Mouse (Mus musculus) forebrain, postnatal 0 days (tissue): ENCODE data around the gene Rnf26. TPM values are rescaled to one million over a fixed set of nuclear protein-coding genes. Genes with fewer than 3 reads are reported as not detected.

Source experiments
- ATAC-seq: fragments of 200-750 bp; cut with Nextera tagmentation; 2 replicates; pipeline ENCODE4 v1.8.0; 2017; ENCODE audit warnings: mild to moderate bottlenecking, moderate library complexity
- DNase-seq: peaks from one replicate; pipeline ENCODE4 v3.0.0-alpha.2; 2015
- H3K27ac ChIP-seq: fragments of 300-500 bp; sonication (generic); 2 replicates; pipeline ENCODE4 v1.5.1; 2014; ENCODE audit warnings: low read depth, mild to moderate bottlenecking, antibody characterized with exemption, low read length, moderate library complexity, mixed read lengths
- H3K27me3 ChIP-seq: fragments of 300-500 bp; sonication (generic); 2 replicates; pipeline ENCODE4 v1.6.1; 2014; ENCODE audit warnings: mild to moderate bottlenecking, low read length, mixed read lengths; ENCODE audit not compliant: insufficient read depth
- H3K36me3 ChIP-seq: fragments of 300-500 bp; sonication (generic); 2 replicates; pipeline ENCODE4 v1.6.1; 2014; ENCODE audit warnings: mild to moderate bottlenecking, moderate library complexity; ENCODE audit not compliant: insufficient read depth
- H3K4me1 ChIP-seq: fragments of 300-500 bp; sonication (generic); 2 replicates; pipeline ENCODE4 v1.6.1; 2014; ENCODE audit warnings: antibody characterized with exemption; ENCODE audit not compliant: insufficient read depth
- H3K4me2 ChIP-seq: fragments of 300-500 bp; sonication (generic); 2 replicates; pipeline ENCODE4 v1.6.1; 2014; ENCODE audit warnings: low read depth, mild to moderate bottlenecking, moderate library complexity
- H3K4me3 ChIP-seq: fragments of 300-500 bp; sonication (generic); 2 replicates; pipeline ENCODE4 v1.5.1; 2014; ENCODE audit warnings: low read depth, low read length, mixed read lengths
- H3K9ac ChIP-seq: fragments of 300-500 bp; sonication (generic); 2 replicates; pipeline ENCODE4 v1.6.1; 2014; ENCODE audit warnings: mild to moderate bottlenecking
- H3K9me3 ChIP-seq: fragments of 300-500 bp; sonication (generic); 2 replicates; pipeline ENCODE4 v1.6.1; 2016; ENCODE audit warnings: low read length
- CTCF ChIP-seq: sonication (generic); IDR thresholded peaks from 2 replicates; pipeline ENCODE4 v1.5.1; 2016; ENCODE audit warnings: antibody characterized with exemption, control low read depth, low read depth
- WGBS: fragments of 180-500 bp; shearing (Covaris S2); extraction: QIAGEN DNeasy Blood & Tissue Kit; methylation state at CpG from one replicate; pipeline ENCODE4 v1.1.7; 2014; 5-methylcytosine and 5-hydroxymethylcytosine counted together
- polyA plus RNA-seq: library from polyadenylated mRNA; unstranded; fragments of >200 nt; fragmentation: Nextera tagmentation; extraction: Ambion mirVana; gene quantifications from 2 replicates; pipeline ENCODE4 v1.2.1, GENCODE M21; 2015
- total RNA-seq: library from RNA; depleted of rRNA; stranded (reverse); fragments of >200 nt; gene quantifications from 2 replicates; pipeline ENCODE4 v1.2.3, GENCODE M21; 2014

Gene Rnf26
- total and polyA plus RNA-seq, 2 experiments from 2014 or later, result 16.0 to 38.8 TPM

- no peak for TF ChIP-seq CTCF
- 19% methylated on average over 11 of the region's 11 CpGs for whole genome bisulfite sequencing
These were observed 41.3 kb downstream of the Rnf26 start for GRCm38 (mm10) chr9:44071914-44072598.

GRCm38 (mm10) chr9:44070844-44071231, 42.5 kb downstream of the Rnf26 start:
- WGBS, result 47% methylated on average over 8 of the region's 8 CpGs
- ATAC-seq (no peak), DNase-seq (no peak)
- Histone ChIP-seq H3K4me3 (no peak overlapping the region), H3K4me2 (no peak overlapping the region), H3K27me3 (no peaks in the 10 kb centered on the region; the same call in 1 of the 2 replicates), H3K9ac (no peak overlapping the region), H3K4me1 (peaks cover 7% of the 10 kb centered on the region; the same call in 1 of the 2 replicates), H3K27ac (no peak overlapping the region), H3K36me3 (no peaks in the 10 kb centered on the region), H3K9me3 (no peaks in the 10 kb centered on the region)
- TF ChIP-seq CTCF, result no peak

More at GRCm38 (mm10) chr9:44071914-44072598, 41.3 kb downstream of the Rnf26 start:
- Histone ChIP-seq H3K4me1 (no peaks in the 10 kb centered on the region), H3K4me3 (no peak overlapping the region), H3K27me3 (no peaks in the 10 kb centered on the region; the same call in 1 of the 2 replicates), H3K27ac (peak overlapping the region; percentile 72), H3K36me3 (no peaks in the 10 kb centered on the region), H3K4me2 (0 out of 2 replicates have a peak overlapping the region, but pooled peaks have one; percentile 13), H3K9ac (0 out of 2 replicates have a peak overlapping the region, but pooled peaks have one; percentile 2), H3K9me3 (no peaks in the 10 kb centered on the region)
- DNase-seq, result peak; percentile 51
- ATAC-seq, result peak; percentile 84

GRCm38 (mm10) chr9:44070113-44070843, 43.0 kb downstream of the Rnf26 start:
- H3K4me2 ChIP-seq, result no peak overlapping the region
- no peak for TF ChIP-seq CTCF
- H3K9me3 ChIP-seq, result no peaks in the 10 kb centered on the region
- ATAC-seq, result no peak
- no peak for DNase-seq
- H3K4me3 ChIP-seq, result no peak overlapping the region
- H3K27ac ChIP-seq, result no peak overlapping the region
- H3K36me3 ChIP-seq, result no peaks in the 10 kb centered on the region
- no peaks in the 10 kb centered on the region; the same call in 1 of the 2 replicates for H3K27me3 ChIP-seq
- peaks cover 7% of the 10 kb centered on the region; the same call in 1 of the 2 replicates for H3K4me1 ChIP-seq
- H3K9ac ChIP-seq, result no peak overlapping the region
- 83% methylated on average over 14 of the region's 14 CpGs for WGBS

DNA sequence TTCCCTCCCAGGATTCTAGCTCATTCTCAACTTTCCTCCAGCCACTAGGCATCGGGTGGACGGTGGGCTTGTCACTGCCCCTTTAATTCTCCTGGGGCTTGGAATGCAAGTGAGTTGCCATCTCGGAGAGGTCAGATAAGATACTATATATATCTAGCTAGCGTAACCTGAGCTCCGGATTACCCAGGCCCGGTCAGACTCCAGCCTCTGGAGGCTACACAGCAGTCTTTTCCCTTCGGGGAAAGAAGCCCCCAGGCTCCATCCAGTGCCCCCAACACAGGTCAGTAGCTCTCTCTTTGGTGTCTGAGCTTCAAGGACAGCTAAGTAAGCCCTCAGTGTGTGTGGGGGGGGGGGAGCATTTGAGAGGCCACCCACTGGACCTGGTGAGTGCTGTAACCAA, 44.1 kb downstream of the Rnf26 start:
- TF ChIP-seq CTCF, result no peak
- WGBS, result 36% methylated on average over 7 of the region's 7 CpGs
- Histone ChIP-seq H3K9me3 (no peaks in the 10 kb centered on the region), H3K4me3 (no peak overlapping the region), H3K4me2 (no peak overlapping the region), H3K27ac (no peak overlapping the region), H3K4me1 (peaks cover 7% of the 10 kb centered on the region; the same call in 1 of the 2 replicates), H3K9ac (no peak overlapping the region), H3K27me3 (no peaks in the 10 kb centered on the region; the same call in 1 of the 2 replicates), H3K36me3 (no peaks in the 10 kb centered on the region)
- ATAC-seq, result no peak
- DNase-seq, result no peak

GRCm38 (mm10) chr9:44067960-44068330, 45.4 kb downstream of the Rnf26 start:
- WGBS, result 83% methylated on average over 6 of the region's 6 CpGs
- H3K27ac ChIP-seq, result no peak overlapping the region
- H3K27me3 ChIP-seq, result no peaks in the 10 kb centered on the region
- no peaks in the 10 kb centered on the region for H3K36me3 ChIP-seq
- no peak for TF ChIP-seq CTCF
- no peak for DNase-seq
- peaks cover 7% of the 10 kb centered on the region; the same call in 1 of the 2 replicates for H3K4me1 ChIP-seq
- no peak for ATAC-seq
- H3K9me3 ChIP-seq, result no peaks in the 10 kb centered on the region
- peak overlapping the region; percentile 95; the same call in 1 of the 2 replicates for H3K4me2 ChIP-seq
- H3K9ac ChIP-seq, result no peak overlapping the region
- H3K4me3 ChIP-seq, result no peak overlapping the region

- peak; percentile 52 for ATAC-seq
- Histone ChIP-seq H3K4me3 (peak overlapping the region; percentile 62), H3K4me1 (peaks cover 7% of the 10 kb centered on the region; the same call in 1 of the 2 replicates), H3K9ac (peak overlapping the region; percentile 51), H3K36me3 (no peaks in the 10 kb centered on the region), H3K4me2 (peak overlapping the region; percentile 95), H3K27ac (no peak overlapping the region), H3K9me3 (no peaks in the 10 kb centered on the region), H3K27me3 (no peaks in the 10 kb centered on the region)
- TF ChIP-seq CTCF, result no peak
- 8% methylated on average over 15 of the region's 15 CpGs for WGBS
- DNase-seq, result peak; percentile 67
These were observed 45.9 kb downstream of the Rnf26 start for GRCm38 (mm10) chr9:44067241-44067959.
